Comparison of ENCODE assay signal across 8 mouse cellular contexts in genomic region chr7:44983085-44983484, GRCm38 (mm10). TPM values are rescaled to one million over a fixed set of nuclear protein-coding genes. Genes with fewer than 3 reads are reported as not detected.
DNase-seq lines count a peak whose midpoint lies in the region; ATAC-seq and TF ChIP-seq lines count a peak whose summit lies in the region.

No protein-coding gene starts in this region.

- no peak for ATAC-seq in midbrain, embryonic 16.5 days
- peak; percentile 26 for ATAC-seq in granulocyte monocyte progenitor cell, adult 5-6 weeks (replicated peaks; ENCODE audit: poor library complexity, severe bottlenecking)
- no peak for ATAC-seq in kidney, postnatal 0 days (replicated peaks; ENCODE audit: low FRiP score, low read depth)
- ATAC-seq in liver, embryonic 11.5 days (replicated peaks; ENCODE audit: low FRiP score), result no peak
- ATAC-seq in neural tube, embryonic 13.5 days (ENCODE audit: low read depth), result no peak

- peaks cover 29% of the 10 kb centered on the region for H3K4me1 ChIP-seq in midbrain, embryonic 10.5 days
- peaks cover 26% of the 10 kb centered on the region for H3K4me1 ChIP-seq in midbrain, embryonic 16.5 days (ENCODE audit: control insufficient read depth, insufficient read depth, low read length)
- H3K4me1 ChIP-seq in cortical plate, adult 2 months (ENCODE audit: control insufficient read depth, insufficient read depth, low read length), result peaks cover 2% of the 10 kb centered on the region; the same call in 1 of the 2 replicates
- peaks cover 15% of the 10 kb centered on the region; the same call in 1 of the 2 replicates for H3K4me1 ChIP-seq in kidney, postnatal 0 days (replicated peaks; ENCODE audit: insufficient read depth, low read length)
- peaks cover 21% of the 10 kb centered on the region for H3K4me1 ChIP-seq in liver, embryonic 11.5 days (replicated peaks; ENCODE audit: control insufficient read depth, insufficient read depth, low read length)
- peaks cover 31% of the 10 kb centered on the region for H3K4me1 ChIP-seq in neural tube, embryonic 13.5 days (replicated peaks)

- H3K4me2 ChIP-seq in midbrain, embryonic 16.5 days (ENCODE audit: low read length), result no peak overlapping the region
- no peak overlapping the region for H3K4me2 ChIP-seq in kidney, postnatal 0 days (ENCODE audit: low read length)
- H3K4me2 ChIP-seq in liver, embryonic 11.5 days, result no peak overlapping the region; the same call in 1 of the 2 replicates
- no peak overlapping the region for H3K4me2 ChIP-seq in neural tube, embryonic 13.5 days

- no peak overlapping the region for H3K27ac ChIP-seq in midbrain, embryonic 10.5 days (replicated peaks)
- H3K27ac ChIP-seq in midbrain, embryonic 16.5 days (ENCODE audit: low read length), result no peak overlapping the region
- H3K27ac ChIP-seq in cortical plate, adult 2 months (ENCODE audit: insufficient read depth, low read length), result no peak overlapping the region
- H3K27ac ChIP-seq in kidney, postnatal 0 days, result no peak overlapping the region
- H3K27ac ChIP-seq in liver, embryonic 11.5 days (ENCODE audit: low read depth, low read length), result no peak overlapping the region
- H3K27ac ChIP-seq in neural tube, embryonic 13.5 days (replicated peaks), result no peak overlapping the region

- WGBS in midbrain, embryonic 10.5 days, result 41% methylated on average over 6 of the region's 6 CpGs
- 29% methylated on average over 6 of the region's 6 CpGs for WGBS in midbrain, embryonic 16.5 days
- WGBS in kidney, postnatal 0 days, result 29% methylated on average over 6 of the region's 6 CpGs
- 31% methylated on average over 6 of the region's 6 CpGs for WGBS in liver, embryonic 11.5 days
- WGBS in neural tube, embryonic 13.5 days, result 35% methylated on average over 6 of the region's 6 CpGs

- peaks cover 68% of the 10 kb centered on the region for H3K36me3 ChIP-seq in midbrain, embryonic 10.5 days
- peaks cover 29% of the 10 kb centered on the region for H3K36me3 ChIP-seq in midbrain, embryonic 16.5 days (ENCODE audit: control insufficient read depth, insufficient read depth, low read length)
- peaks cover 41% of the 10 kb centered on the region for H3K36me3 ChIP-seq in kidney, postnatal 0 days (ENCODE audit: insufficient read depth, low read length)
- peaks cover 43% of the 10 kb centered on the region for H3K36me3 ChIP-seq in liver, embryonic 11.5 days (ENCODE audit: control insufficient read depth, insufficient read depth, low read length)
- peaks cover 52% of the 10 kb centered on the region for H3K36me3 ChIP-seq in neural tube, embryonic 13.5 days

- H3K4me3 ChIP-seq in midbrain, embryonic 10.5 days, result peak overlapping the region; percentile 95
- no peak overlapping the region for H3K4me3 ChIP-seq in midbrain, embryonic 16.5 days (ENCODE audit: low read depth, low read length)
- H3K4me3 ChIP-seq in cortical plate, adult 2 months (ENCODE audit: insufficient read depth, low read length), result no peak overlapping the region
- no peak overlapping the region for H3K4me3 ChIP-seq in kidney, postnatal 0 days (replicated peaks; ENCODE audit: low read depth, low read length)
- H3K4me3 ChIP-seq in liver, embryonic 11.5 days (ENCODE audit: low read depth, low read length), result no peak overlapping the region; the same call in 1 of the 2 replicates
- 0 out of 2 replicates have a peak overlapping the region, but pooled peaks have one; percentile 95 for H3K4me3 ChIP-seq in neural tube, embryonic 13.5 days

- no peaks in the 10 kb centered on the region for H3K9me3 ChIP-seq in midbrain, embryonic 10.5 days (replicated peaks)
- no peaks in the 10 kb centered on the region for H3K9me3 ChIP-seq in midbrain, embryonic 16.5 days (replicated peaks; ENCODE audit: control insufficient read depth, low read length, poor library complexity, severe bottlenecking)
- no peaks in the 10 kb centered on the region for H3K9me3 ChIP-seq in kidney, postnatal 0 days (replicated peaks; ENCODE audit: low read length)
- H3K9me3 ChIP-seq in liver, embryonic 11.5 days (ENCODE audit: control insufficient read depth, low read length), result no peaks in the 10 kb centered on the region
- no peaks in the 10 kb centered on the region for H3K9me3 ChIP-seq in neural tube, embryonic 13.5 days

- peak; percentile 85 for DNase-seq in midbrain, embryonic 10.5 days (ENCODE audit: low spot score)
- peak; percentile 86 for DNase-seq in kidney, postnatal 0 days (ENCODE audit: low spot score)
- peak; percentile 83 for DNase-seq in liver, embryonic 11.5 days (ENCODE audit: low spot score)
- DNase-seq in thymus, adult 18-20 months, result peak; percentile 64 to 67

- TF ChIP-seq CTCF in cortical plate, adult 2 months (IDR thresholded peaks at IDR 0.05; ENCODE audit: extremely low read depth, insufficient read depth, low read length), result peak; percentile 92
- TF ChIP-seq CTCF in kidney, postnatal 0 days (IDR thresholded peaks at IDR 0.05; ENCODE audit: low read depth), result peak; percentile 91

- H3K27me3 ChIP-seq in midbrain, embryonic 10.5 days (ENCODE audit: low read depth, poor library complexity, severe bottlenecking), result no peaks in the 10 kb centered on the region
- H3K27me3 ChIP-seq in midbrain, embryonic 16.5 days (ENCODE audit: control insufficient read depth, insufficient read depth, low read depth, low read length), result no peaks in the 10 kb centered on the region
- no peaks in the 10 kb centered on the region for H3K27me3 ChIP-seq in kidney, postnatal 0 days (ENCODE audit: insufficient read depth, low read length)
- no peaks in the 10 kb centered on the region for H3K27me3 ChIP-seq in liver, embryonic 11.5 days (replicated peaks; ENCODE audit: control insufficient read depth, insufficient read depth, low read length)
- no peaks in the 10 kb centered on the region for H3K27me3 ChIP-seq in neural tube, embryonic 13.5 days

- no peak for TF ChIP-seq POLR2A in cortical plate, adult 2 months (IDR thresholded peaks at IDR 0.05; ENCODE audit: extremely low read depth, insufficient read depth, low read length)

- no peak overlapping the region for H3K9ac ChIP-seq in midbrain, embryonic 16.5 days (ENCODE audit: low read depth, low read length)
- H3K9ac ChIP-seq in kidney, postnatal 0 days (ENCODE audit: low read depth, low read length), result no peak overlapping the region
- H3K9ac ChIP-seq in liver, embryonic 11.5 days (ENCODE audit: low read depth, low read length), result no peak overlapping the region
- H3K9ac ChIP-seq in neural tube, embryonic 13.5 days, result no peak overlapping the region

RNA-seq across cellular contexts. Expression of gene Prmt1, which starts 3.3 kb away (rescaled TPM):
- 908 and 945 TPM in 2 replicates for polyA plus RNA-seq in midbrain, embryonic 10.5 days (2016; fragmentation: Nextera tagmentation; extraction: Ambion mirVana)
- 671 and 697 TPM in 2 replicates for polyA plus RNA-seq in midbrain, embryonic 16.5 days (2015; fragmentation: Nextera tagmentation; extraction: Ambion mirVana)
- polyA plus RNA-seq in cortical plate, adult 2 months (2012; rRNA removed), result 162 and 169 TPM in 2 replicates
- 104 and 115 TPM in 2 replicates for total RNA-seq in granulocyte monocyte progenitor cell, adult 5-6 weeks (2014; fragmentation: Nextera tagmentation)
- total RNA-seq in granulocyte monocyte progenitor cell, adult 5-6 weeks (2017), result 138 and 190 TPM in 2 replicates
- polyA plus RNA-seq in kidney, postnatal 0 days (2015; fragmentation: Nextera tagmentation; extraction: Ambion mirVana), result 414 and 449 TPM in 2 replicates
- 175 and 186 TPM in 2 replicates for polyA plus RNA-seq in liver, embryonic 11.5 days (2014; fragmentation: Nextera tagmentation; extraction: Ambion mirVana)
- 612 and 623 TPM in 2 replicates for polyA plus RNA-seq in neural tube, embryonic 13.5 days (2015; fragmentation: Nextera tagmentation; extraction: Ambion mirVana)

RNA-seq across cellular contexts. Expression of gene Cpt1c, which starts 8.4 kb away (rescaled TPM):
- polyA plus RNA-seq in midbrain, embryonic 10.5 days (2016; fragmentation: Nextera tagmentation; extraction: Ambion mirVana), result 22.3 and 26.8 TPM in 2 replicates
- polyA plus RNA-seq in midbrain, embryonic 16.5 days (2015; fragmentation: Nextera tagmentation; extraction: Ambion mirVana), result 58.4 and 63.1 TPM in 2 replicates
- 154 and 164 TPM in 2 replicates for polyA plus RNA-seq in cortical plate, adult 2 months (2012; rRNA removed)
- total RNA-seq in granulocyte monocyte progenitor cell, adult 5-6 weeks (2014; fragmentation: Nextera tagmentation), result not detected in 2 replicates
- not detected in 2 replicates for total RNA-seq in granulocyte monocyte progenitor cell, adult 5-6 weeks (2017)
- polyA plus RNA-seq in kidney, postnatal 0 days (2015; fragmentation: Nextera tagmentation; extraction: Ambion mirVana), result 13.2 and 13.7 TPM in 2 replicates
- 8.2 and 8.5 TPM in 2 replicates for polyA plus RNA-seq in liver, embryonic 11.5 days (2014; fragmentation: Nextera tagmentation; extraction: Ambion mirVana)
- 47.3 and 54.9 TPM in 2 replicates for polyA plus RNA-seq in neural tube, embryonic 13.5 days (2015; fragmentation: Nextera tagmentation; extraction: Ambion mirVana)

RNA-seq across cellular contexts. Expression of gene Irf3, which starts 14.4 kb away (rescaled TPM):
- polyA plus RNA-seq in midbrain, embryonic 10.5 days (2016; fragmentation: Nextera tagmentation; extraction: Ambion mirVana), result 69.5 and 71.2 TPM in 2 replicates
- 52.3 and 53.6 TPM in 2 replicates for polyA plus RNA-seq in midbrain, embryonic 16.5 days (2015; fragmentation: Nextera tagmentation; extraction: Ambion mirVana)
- 82.4 and 87.4 TPM in 2 replicates for polyA plus RNA-seq in cortical plate, adult 2 months (2012; rRNA removed)
- 76.6 and 105 TPM in 2 replicates for total RNA-seq in granulocyte monocyte progenitor cell, adult 5-6 weeks (2014; fragmentation: Nextera tagmentation)
- total RNA-seq in granulocyte monocyte progenitor cell, adult 5-6 weeks (2017), result 87.5 and 88.9 TPM in 2 replicates
- 73.6 and 76.0 TPM in 2 replicates for polyA plus RNA-seq in kidney, postnatal 0 days (2015; fragmentation: Nextera tagmentation; extraction: Ambion mirVana)
- polyA plus RNA-seq in liver, embryonic 11.5 days (2014; fragmentation: Nextera tagmentation; extraction: Ambion mirVana), result 76.2 and 88.4 TPM in 2 replicates
- polyA plus RNA-seq in neural tube, embryonic 13.5 days (2015; fragmentation: Nextera tagmentation; extraction: Ambion mirVana), result 60.3 and 67.3 TPM in 2 replicates

RNA-seq across cellular contexts. Expression of gene Bcl2l12, which starts 15.4 kb away (rescaled TPM):
- 77.4 and 78.4 TPM in 2 replicates for polyA plus RNA-seq in midbrain, embryonic 10.5 days (2016; fragmentation: Nextera tagmentation; extraction: Ambion mirVana)
- polyA plus RNA-seq in midbrain, embryonic 16.5 days (2015; fragmentation: Nextera tagmentation; extraction: Ambion mirVana), result 7.0 and 8.3 TPM in 2 replicates
- 6.0 and 6.2 TPM in 2 replicates for polyA plus RNA-seq in cortical plate, adult 2 months (2012; rRNA removed)
- 19.4 and 57.9 TPM in 2 replicates for total RNA-seq in granulocyte monocyte progenitor cell, adult 5-6 weeks (2014; fragmentation: Nextera tagmentation)
- 18.4 and 32.9 TPM in 2 replicates for total RNA-seq in granulocyte monocyte progenitor cell, adult 5-6 weeks (2017)
- polyA plus RNA-seq in kidney, postnatal 0 days (2015; fragmentation: Nextera tagmentation; extraction: Ambion mirVana), result 42.8 and 43.4 TPM in 2 replicates
- 39.6 and 41.1 TPM in 2 replicates for polyA plus RNA-seq in liver, embryonic 11.5 days (2014; fragmentation: Nextera tagmentation; extraction: Ambion mirVana)
- 17.3 and 17.4 TPM in 2 replicates for polyA plus RNA-seq in neural tube, embryonic 13.5 days (2015; fragmentation: Nextera tagmentation; extraction: Ambion mirVana)

RNA-seq across cellular contexts. Expression of gene Scaf1, which starts 33.1 kb away (rescaled TPM):
- polyA plus RNA-seq in midbrain, embryonic 10.5 days (2016; fragmentation: Nextera tagmentation; extraction: Ambion mirVana), result 39.6 and 44.8 TPM in 2 replicates
- polyA plus RNA-seq in midbrain, embryonic 16.5 days (2015; fragmentation: Nextera tagmentation; extraction: Ambion mirVana), result 42.4 and 47.8 TPM in 2 replicates
- 126 and 128 TPM in 2 replicates for polyA plus RNA-seq in cortical plate, adult 2 months (2012; rRNA removed)
- 28.6 and 29.8 TPM in 2 replicates for total RNA-seq in granulocyte monocyte progenitor cell, adult 5-6 weeks (2014; fragmentation: Nextera tagmentation)
- 15.7 and 17.8 TPM in 2 replicates for total RNA-seq in granulocyte monocyte progenitor cell, adult 5-6 weeks (2017)
- polyA plus RNA-seq in kidney, postnatal 0 days (2015; fragmentation: Nextera tagmentation; extraction: Ambion mirVana), result 25.6 and 27.3 TPM in 2 replicates
- polyA plus RNA-seq in liver, embryonic 11.5 days (2014; fragmentation: Nextera tagmentation; extraction: Ambion mirVana), result 37.5 and 40.1 TPM in 2 replicates
- 46.2 and 47.2 TPM in 2 replicates for polyA plus RNA-seq in neural tube, embryonic 13.5 days (2015; fragmentation: Nextera tagmentation; extraction: Ambion mirVana)

Comparison
In these comparisons a context has a peak if more than half of its experiments do, and no peak if none do; other contexts are left out.
1. H3K4me3 ChIP-seq: peak in midbrain, embryonic 10.5 days (single experiment) and neural tube, embryonic 13.5 days (single experiment); none in midbrain, embryonic 16.5 days (single experiment), cortical plate, adult 2 months (single experiment), kidney, postnatal 0 days (single experiment) and liver, embryonic 11.5 days (single experiment).
2. Peak in every context shown above with its lines, with median percentiles within 50 percentile points of each other: DNase-seq.